ENCODE assay signal across 8 mouse cellular contexts in genomic region chrX:7762137-7762920, GRCm38 (mm10). TPM values are rescaled to one million over a fixed set of nuclear protein-coding genes. Genes with fewer than 3 reads are reported as not detected.
DNase-seq lines count a peak whose midpoint lies in the region; ATAC-seq lines count a peak whose summit lies in the region.

Tfe3 (plus strand) TSS chrX:7762560.

- DNase-seq in R1 (ENCODE audit: low read depth, low spot score): peak; percentile 96
- peak; percentile 86 to 92 for DNase-seq in cerebellum, postnatal 25 days
- peak; percentile 86 to 88 for DNase-seq in frontal cortex, postnatal 36 days (ENCODE audit: low spot score in 2 of 2)
- peak; percentile 85 for DNase-seq in left cerebral cortex, adult 11 months (ENCODE audit: low spot score)
- DNase-seq in lung, postnatal 4 days: peak; percentile 93 to 97
- peak; percentile 82 for DNase-seq in retina, postnatal 7 days (ENCODE audit: low read depth, low spot score)
- peak; percentile 57 for DNase-seq in urinary bladder, adult 2 months (ENCODE audit: low spot score)

- peak; percentile 96 for ATAC-seq in hindbrain, embryonic 15.5 days (ENCODE audit: low FRiP score, low read depth)

- peak within 1 kb of the TSS; percentile 62 for H3K9ac ChIP-seq in hindbrain, embryonic 15.5 days

- peaks cover 28% of the 10 kb centered on the region for H3K4me1 ChIP-seq in hindbrain, embryonic 15.5 days (replicated peaks)

- H3K27ac ChIP-seq in hindbrain, embryonic 15.5 days (replicated peaks): peak within 1 kb of the TSS; percentile 66

- H3K27me3 ChIP-seq in hindbrain, embryonic 15.5 days: no peaks in the 10 kb centered on the region

- peak within 1 kb of the TSS; percentile 67 for H3K4me2 ChIP-seq in hindbrain, embryonic 15.5 days

- 28% methylated on average over 34 of the region's 38 CpGs for WGBS in hindbrain, embryonic 15.5 days

- H3K9me3 ChIP-seq in hindbrain, embryonic 15.5 days: no peaks in the 10 kb centered on the region

- peaks cover 10% of the 10 kb centered on the region for H3K36me3 ChIP-seq in hindbrain, embryonic 15.5 days

- H3K4me3 ChIP-seq in hindbrain, embryonic 15.5 days: peak within 1 kb of the TSS; percentile 69

RNA-seq across cellular contexts. Expression of gene Tfe3, which starts in this region (rescaled TPM):
- 24.1 and 25.5 TPM in 2 replicates for polyA plus RNA-seq in hindbrain, embryonic 15.5 days (2015; fragmentation: Nextera tagmentation; extraction: Ambion mirVana)
- 11.2 and 23.7 TPM in 2 replicates for polyA plus RNA-seq in urinary bladder, adult 2 months (2012; rRNA removed)

Comparison
In these comparisons a context has a peak if more than half of its experiments do, and no peak if none do; other contexts are left out.
1. Peak in every context shown above with its lines: DNase-seq, ATAC-seq, H3K4me3 ChIP-seq and H3K27ac ChIP-seq.